Mouse (Mus musculus): ENCODE results near the gene Pradc1. TPM values are rescaled to one million over a fixed set of nuclear protein-coding genes. Genes with fewer than 3 reads are reported as not detected.
A peak's percentile ranks its signal among the peaks of the same experiment; 100 is the strongest.

Pradc1 gene
- total RNA-seq (2014; rRNA removed) (6.3 and 8.7 TPM in 2 replicates), polyA plus RNA-seq (2012; rRNA removed) (19.7 and 20.3 TPM in 2 replicates)

- WGBS = under 1% methylated on average over 54 of the region's 54 CpGs
- Histone ChIP-seq H3K9ac (ENCODE audit: low read depth, low read length) (peak within 1 kb of the TSS; percentile 91), H3K27ac (replicated peaks; ENCODE audit: insufficient read depth, low read depth, low read length) (peak within 1 kb of the TSS; percentile 93), H3K4me1 (ENCODE audit: control insufficient read depth, insufficient read depth, low read length) (peaks cover 19% of the 10 kb centered on the region), H3K27me3 (ENCODE audit: control insufficient read depth, insufficient read depth, low read length) (no peaks in the 10 kb centered on the region), H3K36me3 (ENCODE audit: control insufficient read depth, insufficient read depth, low read length) (no peaks in the 10 kb centered on the region), H3K4me3 (ENCODE audit: insufficient read depth, low read depth, low read length) (peak within 1 kb of the TSS; percentile 90), H3K79me2 (ENCODE audit: control insufficient read depth, insufficient read depth, low read length) (peaks cover 27% of the 10 kb centered on the region)
- TF ChIP-seq CTCF (IDR thresholded peaks at IDR 0.05; ENCODE audit: low read depth, low read length) = no peak
- peak; percentile 59 for TF ChIP-seq POLR2A (IDR thresholded peaks at IDR 0.05; ENCODE audit: extremely low read depth, insufficient read depth, low read length)
- DNase-seq (ENCODE audit: extremely low read depth, low read depth, low spot score) = peak; percentile 95
These were observed at the start of gene Pradc1 for GRCm38 (mm10) chr6:85451664-85452410. TSS of gene Pradc1 (minus strand) at chr6:85451970.

- 62% methylated on average over 1 of the region's 1 CpGs for WGBS
- no peaks in the 10 kb centered on the region for H3K79me2 ChIP-seq (ENCODE audit: control insufficient read depth, insufficient read depth, low read length)
- H3K36me3 ChIP-seq (ENCODE audit: control insufficient read depth, insufficient read depth, low read length) = no peaks in the 10 kb centered on the region
- peaks cover 6% of the 10 kb centered on the region for H3K27me3 ChIP-seq (ENCODE audit: control insufficient read depth, insufficient read depth, low read length)
- no peak for TF ChIP-seq CTCF (IDR thresholded peaks at IDR 0.05; ENCODE audit: low read depth, low read length)
- TF ChIP-seq POLR2A (IDR thresholded peaks at IDR 0.05; ENCODE audit: extremely low read depth, insufficient read depth, low read length) = no peak
- peaks cover 2% of the 10 kb centered on the region for H3K4me1 ChIP-seq (ENCODE audit: control insufficient read depth, insufficient read depth, low read length)
- H3K9ac ChIP-seq (ENCODE audit: low read depth, low read length) = no peak overlapping the region
- no peak for DNase-seq (ENCODE audit: extremely low read depth, low read depth, low spot score)
- H3K4me3 ChIP-seq (ENCODE audit: insufficient read depth, low read depth, low read length) = no peak overlapping the region
- no peak overlapping the region for H3K27ac ChIP-seq (replicated peaks; ENCODE audit: insufficient read depth, low read depth, low read length)
These were observed 48.6 kb upstream of the Pradc1 start for GRCm38 (mm10) chr6:85500416-85500815.

GRCm38 (mm10) chr6:85498147-85498546 lies 46.4 kb upstream of the Pradc1 start:
- Histone ChIP-seq H3K36me3 (ENCODE audit: control insufficient read depth, insufficient read depth, low read length) (no peaks in the 10 kb centered on the region), H3K4me3 (ENCODE audit: insufficient read depth, low read depth, low read length) (no peak overlapping the region), H3K9ac (ENCODE audit: low read depth, low read length) (no peak overlapping the region), H3K79me2 (ENCODE audit: control insufficient read depth, insufficient read depth, low read length) (no peaks in the 10 kb centered on the region), H3K4me1 (ENCODE audit: control insufficient read depth, insufficient read depth, low read length) (peaks cover 2% of the 10 kb centered on the region), H3K27ac (replicated peaks; ENCODE audit: insufficient read depth, low read depth, low read length) (no peak overlapping the region), H3K27me3 (ENCODE audit: control insufficient read depth, insufficient read depth, low read length) (peaks cover 5% of the 10 kb centered on the region)
- TF ChIP-seq POLR2A (IDR thresholded peaks at IDR 0.05; ENCODE audit: extremely low read depth, insufficient read depth, low read length) (no peak), CTCF (IDR thresholded peaks at IDR 0.05; ENCODE audit: low read depth, low read length) (no peak)
- no peak for DNase-seq (ENCODE audit: extremely low read depth, low read depth, low spot score)
- 53% methylated on average over 9 of the region's 9 CpGs for WGBS

DNA sequence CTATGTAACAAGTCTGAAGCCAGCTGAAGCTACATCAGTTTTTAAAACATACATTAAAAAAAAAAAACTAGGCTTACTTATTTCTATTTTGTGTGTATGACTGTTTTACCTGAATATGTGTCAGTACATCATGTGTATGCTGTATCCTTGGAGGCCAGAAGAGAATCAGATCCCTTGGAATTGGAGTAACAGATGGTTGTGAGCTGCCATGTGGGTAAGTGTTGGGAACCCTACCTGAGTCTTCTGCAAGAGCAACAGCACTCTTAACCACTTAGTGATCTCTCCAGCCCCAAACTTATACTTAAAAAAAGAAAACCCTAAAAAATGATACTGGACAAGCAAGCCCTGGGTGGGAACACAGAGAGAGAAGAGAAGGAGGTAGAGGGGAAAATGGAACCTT lies 45.2 kb upstream of the Pradc1 start:
- no peak for TF ChIP-seq CTCF (IDR thresholded peaks at IDR 0.05; ENCODE audit: low read depth, low read length)
- H3K27ac ChIP-seq (replicated peaks; ENCODE audit: insufficient read depth, low read depth, low read length) = no peak overlapping the region
- no peaks in the 10 kb centered on the region for H3K36me3 ChIP-seq (ENCODE audit: control insufficient read depth, insufficient read depth, low read length)
- no peaks in the 10 kb centered on the region for H3K27me3 ChIP-seq (ENCODE audit: control insufficient read depth, insufficient read depth, low read length)
- no peaks in the 10 kb centered on the region for H3K79me2 ChIP-seq (ENCODE audit: control insufficient read depth, insufficient read depth, low read length)
- no peak for DNase-seq (ENCODE audit: extremely low read depth, low read depth, low spot score)
- H3K4me3 ChIP-seq (ENCODE audit: insufficient read depth, low read depth, low read length) = no peak overlapping the region
- H3K4me1 ChIP-seq (ENCODE audit: control insufficient read depth, insufficient read depth, low read length) = no peaks in the 10 kb centered on the region
- H3K9ac ChIP-seq (ENCODE audit: low read depth, low read length) = no peak overlapping the region

DNA sequence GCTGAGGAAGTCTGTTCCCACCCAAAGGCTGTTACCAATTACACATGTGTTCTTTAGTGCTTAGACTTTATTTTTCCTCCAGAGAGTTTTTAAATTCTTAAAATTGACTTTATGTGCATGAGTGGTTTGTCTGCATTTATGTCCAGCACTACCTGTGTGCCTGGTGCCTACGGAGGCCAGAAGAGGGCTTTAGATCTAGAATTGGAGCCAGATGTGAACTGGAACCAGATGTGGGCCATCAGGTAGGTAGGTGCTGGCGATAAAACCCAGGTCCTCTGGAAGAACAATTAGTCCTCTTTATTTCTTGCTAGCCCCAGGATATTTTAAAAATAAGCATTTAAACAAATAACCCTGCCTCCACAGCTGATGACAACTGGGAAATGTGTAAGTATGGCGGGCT lies 39.8 kb upstream of the Pradc1 start:
- H3K27me3 ChIP-seq (ENCODE audit: control insufficient read depth, insufficient read depth, low read length) = no peaks in the 10 kb centered on the region
- no peaks in the 10 kb centered on the region for H3K4me1 ChIP-seq (ENCODE audit: control insufficient read depth, insufficient read depth, low read length)
- H3K9ac ChIP-seq (ENCODE audit: low read depth, low read length) = no peak overlapping the region
- H3K36me3 ChIP-seq (ENCODE audit: control insufficient read depth, insufficient read depth, low read length) = no peaks in the 10 kb centered on the region
- TF ChIP-seq CTCF (IDR thresholded peaks at IDR 0.05; ENCODE audit: low read depth, low read length) (no peak), POLR2A (IDR thresholded peaks at IDR 0.05; ENCODE audit: extremely low read depth, insufficient read depth, low read length) (no peak)
- 88% methylated on average over 3 of the region's 3 CpGs for WGBS
- H3K4me3 ChIP-seq (ENCODE audit: insufficient read depth, low read depth, low read length) = no peak overlapping the region
- no peaks in the 10 kb centered on the region for H3K79me2 ChIP-seq (ENCODE audit: control insufficient read depth, insufficient read depth, low read length)
- no peak for DNase-seq (ENCODE audit: extremely low read depth, low read depth, low spot score)
- H3K27ac ChIP-seq (replicated peaks; ENCODE audit: insufficient read depth, low read depth, low read length) = no peak overlapping the region

DNA sequence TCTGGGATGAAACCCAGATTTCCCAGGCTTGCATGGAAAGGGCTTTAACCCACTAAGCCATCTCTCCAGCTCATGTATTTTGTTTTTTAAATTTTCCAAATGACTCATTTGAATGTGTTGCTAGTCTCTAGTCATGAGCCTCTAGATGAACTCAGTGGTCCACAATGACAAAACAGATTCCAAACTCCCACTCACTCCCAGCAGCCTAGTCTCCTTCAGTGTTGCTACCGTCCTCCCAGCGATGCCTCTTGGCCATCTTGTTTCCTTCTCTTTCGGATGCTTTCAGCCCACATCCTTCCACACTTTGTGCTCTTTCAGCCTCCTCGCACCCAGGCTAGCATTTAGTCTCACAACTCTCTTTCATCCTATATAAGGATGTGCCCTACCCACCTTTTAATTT lies 38.5 kb upstream of the Pradc1 start:
- Histone ChIP-seq H3K27ac (replicated peaks; ENCODE audit: insufficient read depth, low read depth, low read length) (no peak overlapping the region), H3K4me3 (ENCODE audit: insufficient read depth, low read depth, low read length) (no peak overlapping the region), H3K36me3 (ENCODE audit: control insufficient read depth, insufficient read depth, low read length) (no peaks in the 10 kb centered on the region), H3K27me3 (ENCODE audit: control insufficient read depth, insufficient read depth, low read length) (no peaks in the 10 kb centered on the region), H3K9ac (ENCODE audit: low read depth, low read length) (no peak overlapping the region), H3K4me1 (ENCODE audit: control insufficient read depth, insufficient read depth, low read length) (no peaks in the 10 kb centered on the region), H3K79me2 (ENCODE audit: control insufficient read depth, insufficient read depth, low read length) (no peaks in the 10 kb centered on the region)
- 92% methylated on average over 4 of the region's 4 CpGs for WGBS
- DNase-seq (ENCODE audit: extremely low read depth, low read depth, low spot score) = no peak
- TF ChIP-seq POLR2A (IDR thresholded peaks at IDR 0.05; ENCODE audit: extremely low read depth, insufficient read depth, low read length) = no peak
- no peak for TF ChIP-seq CTCF (IDR thresholded peaks at IDR 0.05; ENCODE audit: low read depth, low read length)
